Mouse (Mus musculus) yolk sac, embryonic 10.5 days (tissue): ENCODE measurements around the gene Chmp4b.

Experiments used
- DNase-seq: peaks from one replicate; pipeline ENCODE4 v3.0.0-alpha.2; 2017; ENCODE audit warnings: low spot score

The Chmp4b gene

GRCm38 (mm10) chr2:154684901-154685470, 33.5 kb downstream of the Chmp4b start:
- DNase-seq = no peak

DNA sequence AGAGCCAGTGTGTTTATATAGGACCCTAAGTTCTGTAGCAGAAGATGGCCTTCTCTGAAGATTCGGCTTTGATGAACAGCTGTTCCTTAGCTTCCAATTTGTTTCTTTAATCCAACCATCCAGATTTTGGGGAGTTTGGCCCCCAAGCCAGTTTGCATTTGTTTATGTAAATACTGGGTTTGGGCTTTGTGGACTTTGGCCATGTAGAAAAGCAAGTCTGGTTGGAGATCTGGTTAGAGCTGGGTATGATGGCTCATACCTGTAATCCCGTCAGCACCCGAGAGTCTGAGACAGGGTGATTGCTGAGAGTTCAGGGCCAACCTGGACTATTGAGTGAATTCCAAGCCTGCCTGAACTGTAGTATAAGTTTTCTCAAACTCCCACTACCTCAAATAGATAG, 34.3 kb downstream of the Chmp4b start:
- no peak for DNase-seq

DNA sequence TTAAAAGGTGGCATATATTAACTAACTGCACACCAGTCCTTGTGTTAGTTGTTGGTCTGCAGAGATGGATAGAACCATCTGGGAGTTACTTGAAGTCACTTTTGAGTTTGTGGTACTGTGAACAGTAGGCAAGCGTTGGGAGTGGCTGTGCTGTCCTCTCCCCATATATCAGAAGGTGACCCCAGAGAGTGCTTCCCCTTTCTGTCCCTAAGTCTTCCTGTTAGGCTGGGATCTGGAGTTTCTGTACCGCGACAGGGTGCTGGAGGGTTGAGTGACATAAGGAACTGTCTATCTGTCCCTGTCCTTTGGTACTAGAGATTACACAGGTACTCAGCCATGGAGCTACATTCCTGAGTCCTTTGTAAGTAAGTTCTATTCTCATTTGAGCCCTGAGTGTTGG, 35.3 kb downstream of the Chmp4b start:
- DNase-seq = no peak

- DNase-seq = no peak
These were observed 37.9 kb downstream of the Chmp4b start for GRCm38 (mm10) chr2:154689391-154689790.

- DNase-seq = no peak
These were observed 39.5 kb downstream of the Chmp4b start for GRCm38 (mm10) chr2:154690959-154691358.

DNA sequence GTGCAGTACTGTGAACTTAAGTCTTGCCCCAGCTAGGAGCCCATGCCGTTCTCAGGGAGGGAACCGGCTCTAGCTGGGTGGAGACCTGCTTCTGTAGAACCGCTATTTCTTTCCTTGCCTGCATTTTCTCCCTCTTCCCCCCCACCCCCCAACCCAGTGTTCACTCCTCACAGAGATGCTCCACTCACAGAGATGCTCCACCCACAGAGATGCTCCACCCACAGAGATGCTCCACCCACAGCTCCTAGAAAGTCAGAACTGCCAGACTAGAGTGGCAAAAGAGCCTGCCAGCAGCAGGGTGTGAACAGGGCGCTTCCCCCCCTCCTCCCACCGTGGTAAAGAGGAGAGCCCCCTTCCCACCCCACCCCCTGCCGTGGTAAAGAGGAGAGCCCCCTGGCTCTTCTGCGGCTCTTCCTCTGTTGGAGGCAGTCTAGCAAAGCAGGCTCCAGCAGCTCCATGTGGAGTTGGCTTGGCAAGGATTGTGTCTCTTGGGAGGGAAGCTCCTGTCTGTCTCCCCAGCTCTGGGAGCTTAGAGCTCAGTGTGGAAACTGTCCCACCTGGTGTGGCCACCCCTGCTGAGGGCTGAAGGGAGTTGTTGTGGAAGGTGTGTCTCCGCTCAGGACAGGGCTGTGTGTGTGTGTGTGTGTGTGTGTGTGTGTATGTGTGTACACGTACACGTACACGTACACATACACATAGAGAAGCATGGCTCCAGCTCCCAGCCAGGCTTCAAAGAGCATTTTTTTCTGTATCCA, 41.9 kb downstream of the Chmp4b start:
- DNase-seq = no peak

DNA sequence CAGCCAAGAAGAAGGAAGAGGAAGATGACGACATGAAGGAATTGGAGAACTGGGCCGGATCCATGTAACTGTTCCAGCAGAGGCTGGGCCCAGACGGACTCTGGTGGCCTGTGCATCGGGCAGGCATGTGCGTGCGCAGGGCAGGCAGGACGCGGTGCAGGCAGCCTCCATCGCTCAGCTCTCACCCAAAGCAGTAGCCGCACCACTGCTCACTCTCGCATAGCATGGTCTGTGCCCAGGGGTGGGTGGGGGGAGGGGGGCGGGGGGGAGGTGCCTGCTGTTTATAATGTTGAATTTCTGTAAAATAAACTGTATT, 42.4 kb downstream of the Chmp4b start:
- DNase-seq = no peak

GRCm38 (mm10) chr2:154695690-154696089, 44.2 kb downstream of the Chmp4b start:
- DNase-seq = no peak

DNA sequence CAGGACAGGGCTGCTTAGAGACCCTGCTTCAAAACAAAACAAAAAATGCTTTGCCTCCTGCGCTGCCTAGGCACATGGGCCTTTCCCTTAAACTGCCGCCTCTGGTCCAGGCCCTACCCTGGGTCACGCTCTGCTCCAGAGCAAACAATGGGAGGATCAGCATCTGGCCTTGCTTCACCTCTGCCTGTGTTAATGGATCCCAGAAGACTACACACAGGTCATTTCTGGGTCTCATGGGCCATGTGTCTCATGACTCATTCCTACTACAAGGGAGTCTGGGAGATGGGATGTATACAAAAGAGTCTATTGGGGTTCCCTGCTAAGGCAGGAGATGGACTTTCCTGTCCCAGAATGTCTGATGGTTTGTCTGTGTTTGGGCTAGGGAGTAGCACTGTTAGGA, 45.2 kb downstream of the Chmp4b start:
- DNase-seq = no peak

- no peak for DNase-seq
These were observed 47.9 kb downstream of the Chmp4b start for GRCm38 (mm10) chr2:154699360-154699759.

DNA sequence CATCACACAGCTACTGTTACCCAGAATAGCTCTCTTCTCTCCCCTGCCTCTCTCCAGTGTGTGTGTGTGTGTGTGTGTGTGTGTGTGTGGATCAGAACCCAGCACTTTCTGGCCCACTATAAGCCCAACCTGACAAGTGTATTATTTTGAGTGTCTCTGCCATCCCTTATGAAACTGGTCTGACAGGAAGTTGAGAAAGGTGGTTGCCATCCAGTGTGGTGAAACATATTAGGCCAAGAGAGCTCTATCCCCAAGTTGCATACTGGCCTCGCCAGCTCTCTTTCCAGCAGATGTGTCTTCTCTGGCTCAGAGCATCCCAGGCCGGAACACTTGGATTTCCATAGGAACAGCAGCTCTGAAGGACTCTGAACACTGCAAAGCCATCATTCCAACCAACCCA, 48.7 kb downstream of the Chmp4b start:
- DNase-seq = no peak

- DNase-seq = peak; percentile 57
These were observed 51.3 kb downstream of the Chmp4b start for GRCm38 (mm10) chr2:154702637-154703315.

- DNase-seq = no peak
These were observed 55.2 kb downstream of the Chmp4b start for GRCm38 (mm10) chr2:154706526-154707280.

GRCm38 (mm10) chr2:154707284-154707683, 55.8 kb downstream of the Chmp4b start:
- no peak for DNase-seq

DNA sequence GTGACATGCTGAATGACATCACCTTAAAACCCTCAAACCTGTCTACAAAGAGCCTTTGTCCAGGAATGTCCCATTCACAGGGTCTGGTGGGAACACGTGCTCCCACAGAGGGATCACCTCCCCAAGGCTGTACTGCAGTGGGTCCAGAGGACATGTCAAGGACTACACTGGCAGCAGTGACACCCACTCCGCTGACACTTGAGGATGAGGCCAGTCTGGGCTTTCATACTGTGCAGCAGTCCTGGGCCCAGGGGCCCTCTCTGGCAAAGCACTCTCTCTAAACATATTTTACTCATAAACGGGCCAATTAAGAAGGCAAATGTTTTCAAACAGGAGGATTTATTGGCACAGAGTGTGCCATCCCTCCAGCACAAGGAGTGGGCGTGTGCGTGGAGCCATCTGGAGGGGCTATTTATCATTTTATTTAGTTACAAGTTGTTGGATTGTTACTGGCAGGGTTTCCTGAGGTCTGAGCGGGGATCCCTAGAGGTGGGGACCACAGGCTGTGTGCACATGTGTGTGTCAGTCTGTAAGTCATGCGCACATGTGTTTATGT, 56.4 kb downstream of the Chmp4b start:
- DNase-seq = no peak

DNA sequence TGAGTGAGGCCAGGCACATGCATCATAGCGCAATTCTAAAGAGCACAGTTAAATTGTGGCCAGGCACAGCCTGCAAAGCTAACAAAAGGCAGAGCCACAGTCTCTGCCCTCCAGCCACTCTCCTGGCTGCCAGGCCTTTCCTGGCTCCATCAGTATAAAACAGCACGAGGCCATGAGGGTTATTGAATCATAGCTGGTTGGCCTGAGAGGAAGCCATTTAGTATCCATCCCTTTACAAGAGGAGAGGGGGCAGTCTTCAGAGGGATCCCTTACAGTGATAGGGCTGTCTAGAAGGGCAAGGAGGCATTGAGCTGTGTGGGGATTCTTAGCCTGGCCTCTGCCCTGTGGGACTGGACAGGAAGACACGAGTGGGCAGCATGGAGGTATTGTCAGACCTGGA, 60.2 kb downstream of the Chmp4b start:
- no peak for DNase-seq

- DNase-seq = peak; percentile 48
These were observed 60.8 kb downstream of the Chmp4b start for GRCm38 (mm10) chr2:154712271-154712677.

- DNase-seq = no peak
These were observed 61.6 kb downstream of the Chmp4b start for GRCm38 (mm10) chr2:154713083-154713482.

GRCm38 (mm10) chr2:154713964-154714363, 62.5 kb downstream of the Chmp4b start:
- DNase-seq = no peak

- DNase-seq = no peak
These were observed 65.1 kb downstream of the Chmp4b start for GRCm38 (mm10) chr2:154716586-154716985.

DNA sequence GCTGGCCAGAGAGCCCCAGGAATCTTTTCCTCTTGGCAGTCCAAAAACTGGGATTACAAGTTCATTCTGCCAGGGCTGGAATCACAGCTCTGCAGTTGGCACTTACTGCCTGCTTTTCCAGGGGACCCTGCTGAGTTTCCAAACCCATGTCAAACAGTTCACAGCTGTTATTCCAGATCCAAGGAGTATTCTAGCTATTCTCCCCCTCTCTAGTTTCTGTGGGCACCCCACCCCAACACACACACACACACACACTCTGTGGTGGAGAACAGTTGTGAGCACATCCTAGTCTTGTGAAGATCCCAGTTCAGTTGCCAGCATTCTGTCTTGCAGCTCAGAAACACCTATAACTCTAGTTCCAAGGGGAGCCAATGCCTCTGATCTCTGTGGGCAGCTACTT, 65.6 kb downstream of the Chmp4b start:
- no peak for DNase-seq

DNA sequence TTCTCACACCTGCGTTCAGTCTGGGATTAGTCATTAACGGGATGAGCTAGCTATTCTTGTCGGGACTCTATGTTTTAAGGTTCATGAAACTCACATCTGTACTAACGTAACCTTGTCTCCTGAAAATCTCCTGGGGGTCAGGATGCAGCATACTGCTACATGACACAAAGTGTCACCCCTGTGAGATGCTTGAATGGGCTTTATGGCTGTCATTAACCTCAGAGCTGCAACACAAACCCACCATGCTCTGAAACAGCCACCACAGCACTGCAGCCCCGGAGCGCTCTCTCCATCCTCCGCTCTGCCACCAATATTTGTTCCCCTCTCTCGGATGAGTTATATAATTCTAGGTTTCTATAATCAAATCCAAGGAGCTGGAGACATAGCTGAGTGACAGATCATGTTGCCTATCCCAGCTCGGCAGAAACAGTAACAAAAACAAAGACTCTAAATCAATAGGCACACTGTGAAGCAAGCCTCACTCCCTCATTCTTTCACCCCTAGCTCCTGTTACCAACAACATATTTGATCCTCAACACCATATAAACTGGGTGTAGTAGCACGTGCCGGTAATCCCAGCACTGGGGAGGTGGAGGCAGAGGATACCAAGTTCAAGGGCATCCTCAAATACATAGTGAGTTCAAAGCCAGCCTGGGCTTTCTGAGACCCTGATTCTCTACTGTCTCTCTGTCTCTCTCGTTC, 67.5 kb downstream of the Chmp4b start:
- DNase-seq = no peak
